Mouse (Mus musculus): ENCODE measurements at regions not wholly inside any gene's neighbourhood (a gene's known extent, or its start where the extent isn't known, plus 50 kb on each side); places are given as distances from the start of the nearest gene placed in this dataset.

DNA sequence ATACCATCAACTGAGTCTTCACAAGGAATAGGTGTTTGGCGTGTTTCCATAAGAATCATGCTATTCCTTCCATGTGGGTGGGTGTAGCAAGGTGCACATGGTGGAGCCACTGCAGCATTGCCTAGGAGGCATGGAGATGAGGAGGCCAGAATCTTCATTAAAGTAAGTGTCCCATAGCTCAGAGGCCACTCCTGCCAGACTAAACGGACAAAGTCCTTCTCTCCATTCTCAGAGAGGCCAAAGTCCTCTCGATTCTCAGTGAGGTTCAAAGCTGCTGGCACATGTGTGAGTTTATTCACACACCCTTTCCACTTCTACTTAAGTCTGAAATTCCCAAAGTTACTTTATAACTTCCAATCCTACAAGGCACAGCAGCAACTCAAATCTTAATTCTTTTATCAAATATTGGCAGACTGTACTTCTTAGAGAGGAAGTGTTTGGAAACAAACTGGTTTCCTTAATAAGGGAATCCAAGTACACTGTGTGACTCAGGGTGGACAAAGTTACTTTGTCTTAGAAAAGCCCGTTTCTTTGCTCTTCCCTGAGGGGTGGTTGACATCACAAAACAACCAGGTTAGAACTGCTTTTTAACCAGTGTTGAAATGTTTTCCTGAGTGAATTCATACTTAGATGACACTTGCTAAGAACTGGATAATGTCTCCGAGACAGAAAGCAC, 69.2 kb upstream of the Thbs1 start:
- H3K79me2 ChIP-seq (replicated peaks; ENCODE audit: control insufficient read depth, insufficient read depth, low read length) = no peaks in the 10 kb centered on the region
- 63% methylated on average over 5 of the region's 5 CpGs for WGBS
- no peaks in the 10 kb centered on the region for H3K27me3 ChIP-seq (ENCODE audit: control insufficient read depth, insufficient read depth, low read length)
- no peak overlapping the region for H3K27ac ChIP-seq
- no peak for DNase-seq
- H3K4me3 ChIP-seq = no peak overlapping the region
- no peak overlapping the region for H3K9ac ChIP-seq (ENCODE audit: low read depth, low read length)
- H3K36me3 ChIP-seq (ENCODE audit: control insufficient read depth, insufficient read depth, low read length) = no peaks in the 10 kb centered on the region
- H3K4me1 ChIP-seq (ENCODE audit: control insufficient read depth, insufficient read depth, low read length) = peaks cover 1% of the 10 kb centered on the region
- intact Hi-C loops (cut with DNase I) = no loop called here
- no peak for TF ChIP-seq POLR2A (IDR thresholded peaks at IDR 0.05; ENCODE audit: insufficient read depth, low read depth, low read length)
- no peak for TF ChIP-seq CTCF (IDR thresholded peaks at IDR 0.05)
- no peak for TF ChIP-seq EP300 (IDR thresholded peaks at IDR 0.05; ENCODE audit: insufficient read depth, low read depth, low read length)

DNA sequence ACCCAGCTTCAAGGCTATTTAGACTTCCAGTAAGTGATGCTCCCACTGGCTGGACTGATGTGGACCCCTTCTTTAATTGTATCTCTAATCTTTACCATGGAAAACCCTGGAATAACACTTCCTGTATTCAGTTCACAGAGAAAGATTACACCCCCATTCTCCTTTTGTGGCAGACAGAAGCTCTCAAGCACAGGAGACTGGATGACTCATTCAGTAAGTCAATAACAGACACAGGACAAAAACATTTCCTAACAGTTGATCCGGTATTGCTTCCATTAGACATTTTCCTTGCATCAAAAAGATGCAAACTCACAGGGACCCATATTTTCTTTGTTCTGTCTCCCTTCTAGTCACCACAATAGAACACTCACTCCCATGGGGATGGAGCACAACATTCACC, 67.0 kb upstream of the Thbs1 start:
- Histone ChIP-seq H3K36me3 (ENCODE audit: control insufficient read depth, insufficient read depth, low read length) (no peaks in the 10 kb centered on the region), H3K27ac (no peak overlapping the region), H3K27me3 (ENCODE audit: control insufficient read depth, insufficient read depth, low read length) (no peaks in the 10 kb centered on the region), H3K9ac (ENCODE audit: low read depth, low read length) (no peak overlapping the region), H3K4me1 (ENCODE audit: control insufficient read depth, insufficient read depth, low read length) (peaks cover 1% of the 10 kb centered on the region; the same call in 1 of the 2 replicates), H3K79me2 (replicated peaks; ENCODE audit: control insufficient read depth, insufficient read depth, low read length) (no peaks in the 10 kb centered on the region), H3K4me3 (no peak overlapping the region)
- intact Hi-C loops (cut with DNase I) = no loop called here
- 17% methylated on average over 1 of the region's 1 CpGs for WGBS
- DNase-seq = no peak
- no peak for TF ChIP-seq EP300 (IDR thresholded peaks at IDR 0.05; ENCODE audit: insufficient read depth, low read depth, low read length)
- no peak for TF ChIP-seq POLR2A (IDR thresholded peaks at IDR 0.05; ENCODE audit: insufficient read depth, low read depth, low read length)
- TF ChIP-seq CTCF (IDR thresholded peaks at IDR 0.05) = no peak

GRCm38 (mm10) chr2:118050326-118050725, 61.4 kb upstream of the Thbs1 start:
- intact Hi-C loops (cut with DNase I) = no loop called here
- Histone ChIP-seq H3K4me1 (ENCODE audit: control insufficient read depth, insufficient read depth, low read length) (no peaks in the 10 kb centered on the region; the same call in 1 of the 2 replicates), H3K4me3 (no peak overlapping the region), H3K27me3 (ENCODE audit: control insufficient read depth, insufficient read depth, low read length) (no peaks in the 10 kb centered on the region), H3K36me3 (ENCODE audit: control insufficient read depth, insufficient read depth, low read length) (no peaks in the 10 kb centered on the region; the same call in 1 of the 2 replicates), H3K79me2 (replicated peaks; ENCODE audit: control insufficient read depth, insufficient read depth, low read length) (no peaks in the 10 kb centered on the region), H3K9ac (ENCODE audit: low read depth, low read length) (no peak overlapping the region), H3K27ac (no peak overlapping the region)
- 42% methylated on average over 2 of the region's 2 CpGs for WGBS
- no peak for TF ChIP-seq CTCF (IDR thresholded peaks at IDR 0.05)
- TF ChIP-seq EP300 (IDR thresholded peaks at IDR 0.05; ENCODE audit: insufficient read depth, low read depth, low read length) = no peak
- no peak for TF ChIP-seq POLR2A (IDR thresholded peaks at IDR 0.05; ENCODE audit: insufficient read depth, low read depth, low read length)
- no peak for DNase-seq

DNA sequence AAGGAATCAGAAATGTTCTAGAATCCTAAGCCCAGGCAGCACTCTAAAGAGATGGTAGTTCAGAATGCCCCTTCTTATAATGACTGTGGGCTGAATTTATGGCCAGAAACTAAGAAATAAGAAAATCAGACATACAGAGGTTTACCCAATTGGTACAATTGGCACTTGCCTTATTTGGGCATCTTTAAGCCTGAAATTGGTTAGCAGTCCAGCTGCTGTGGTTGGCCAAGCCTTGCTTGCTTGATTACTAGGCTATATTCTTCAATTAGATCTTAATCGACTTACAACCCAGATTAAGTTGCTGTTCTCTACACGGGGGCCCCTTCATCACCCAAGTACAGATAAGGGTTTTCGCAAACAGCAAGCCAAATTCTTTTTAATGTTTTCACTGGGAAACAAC, 60.1 kb upstream of the Thbs1 start:
- Histone ChIP-seq H3K9ac (ENCODE audit: low read depth, low read length) (no peak overlapping the region), H3K27ac (no peak overlapping the region), H3K36me3 (ENCODE audit: control insufficient read depth, insufficient read depth, low read length) (no peaks in the 10 kb centered on the region; the same call in 1 of the 2 replicates), H3K4me1 (ENCODE audit: control insufficient read depth, insufficient read depth, low read length) (no peaks in the 10 kb centered on the region; the same call in 1 of the 2 replicates), H3K27me3 (ENCODE audit: control insufficient read depth, insufficient read depth, low read length) (no peaks in the 10 kb centered on the region), H3K4me3 (no peak overlapping the region), H3K79me2 (replicated peaks; ENCODE audit: control insufficient read depth, insufficient read depth, low read length) (no peaks in the 10 kb centered on the region)
- intact Hi-C loops (cut with DNase I) = no loop called here
- TF ChIP-seq POLR2A (IDR thresholded peaks at IDR 0.05; ENCODE audit: insufficient read depth, low read depth, low read length) (no peak), EP300 (IDR thresholded peaks at IDR 0.05; ENCODE audit: insufficient read depth, low read depth, low read length) (no peak), CTCF (IDR thresholded peaks at IDR 0.05) (no peak)
- 76% methylated on average over 3 of the region's 3 CpGs for WGBS
- DNase-seq = no peak

DNA sequence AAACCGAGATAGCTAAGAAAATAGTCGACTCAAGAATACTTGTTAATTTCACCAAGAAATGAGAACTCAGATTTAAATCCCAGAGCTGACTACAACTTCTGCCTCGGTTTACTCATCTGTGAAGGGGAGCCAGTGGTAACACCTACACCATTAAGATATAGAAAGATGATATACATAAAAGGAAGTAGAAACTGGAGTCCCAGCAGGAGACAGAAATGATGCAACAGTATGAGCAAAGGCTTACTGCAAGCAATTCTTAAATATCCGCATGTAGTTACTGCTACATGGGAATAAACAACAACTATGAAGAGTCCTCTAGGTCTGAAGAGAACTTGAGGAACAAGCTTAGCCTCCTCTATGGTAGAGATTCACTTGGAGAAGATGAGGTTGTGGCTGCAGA, 58.2 kb upstream of the Thbs1 start:
- H3K27me3 ChIP-seq (ENCODE audit: control insufficient read depth, insufficient read depth, low read length) = no peaks in the 10 kb centered on the region
- no peaks in the 10 kb centered on the region; the same call in 1 of the 2 replicates for H3K36me3 ChIP-seq (ENCODE audit: control insufficient read depth, insufficient read depth, low read length)
- H3K4me3 ChIP-seq = no peak overlapping the region
- intact Hi-C loops (cut with DNase I) = no loop called here
- TF ChIP-seq CTCF (IDR thresholded peaks at IDR 0.05) (no peak), EP300 (IDR thresholded peaks at IDR 0.05; ENCODE audit: insufficient read depth, low read depth, low read length) (no peak), POLR2A (IDR thresholded peaks at IDR 0.05; ENCODE audit: insufficient read depth, low read depth, low read length) (no peak)
- DNase-seq = no peak
- no peak overlapping the region for H3K9ac ChIP-seq (ENCODE audit: low read depth, low read length)
- WGBS = 88% methylated on average over 4 of the region's 4 CpGs
- no peaks in the 10 kb centered on the region for H3K79me2 ChIP-seq (replicated peaks; ENCODE audit: control insufficient read depth, insufficient read depth, low read length)
- H3K4me1 ChIP-seq (ENCODE audit: control insufficient read depth, insufficient read depth, low read length) = no peaks in the 10 kb centered on the region; the same call in 1 of the 2 replicates
- H3K27ac ChIP-seq = no peak overlapping the region

- no peak overlapping the region for H3K9ac ChIP-seq (ENCODE audit: low read depth, low read length)
- WGBS = 75% methylated on average over 6 of the region's 6 CpGs
- H3K4me3 ChIP-seq = no peak overlapping the region
- no peak overlapping the region for H3K27ac ChIP-seq
- intact Hi-C loops (cut with DNase I) = no loop called here
- H3K27me3 ChIP-seq (ENCODE audit: control insufficient read depth, insufficient read depth, low read length) = no peaks in the 10 kb centered on the region
- DNase-seq = no peak
- H3K36me3 ChIP-seq (ENCODE audit: control insufficient read depth, insufficient read depth, low read length) = no peaks in the 10 kb centered on the region
- H3K79me2 ChIP-seq (replicated peaks; ENCODE audit: control insufficient read depth, insufficient read depth, low read length) = no peaks in the 10 kb centered on the region
- no peaks in the 10 kb centered on the region for H3K4me1 ChIP-seq (ENCODE audit: control insufficient read depth, insufficient read depth, low read length)
- TF ChIP-seq EP300 (IDR thresholded peaks at IDR 0.05; ENCODE audit: insufficient read depth, low read depth, low read length) (no peak), CTCF (IDR thresholded peaks at IDR 0.05) (no peak), POLR2A (IDR thresholded peaks at IDR 0.05; ENCODE audit: insufficient read depth, low read depth, low read length) (no peak)
Observed at GRCm38 (mm10) chr2:118058654-118059395, 52.9 kb upstream of the Thbs1 start.
